Mouse (Mus musculus) hindbrain, postnatal 0 days (tissue): ENCODE results near the gene Nectin4. TPM values are rescaled to one million over a fixed set of nuclear protein-coding genes. Genes with fewer than 3 reads are reported as not detected.

Source experiments
- ATAC-seq: fragments of 200-750 bp; cut with Nextera tagmentation; 2 replicates; pipeline ENCODE4 v1.8.0; 2017; ENCODE audit warnings: mild to moderate bottlenecking, moderate TSS enrichment, moderate library complexity
- DNase-seq: peaks from one replicate; pipeline ENCODE4 v3.0.0-alpha.2; 2015; ENCODE audit warnings: low spot score
- H3K27ac ChIP-seq: fragments of 300-500 bp; sonication (generic); 2 replicates; pipeline ENCODE4 v1.5.1; 2014; ENCODE audit warnings: mild to moderate bottlenecking
- H3K27me3 ChIP-seq: fragments of 300-500 bp; sonication (generic); 2 replicates; pipeline ENCODE4 v1.6.1; 2014; ENCODE audit warnings: low read length, mixed read lengths; ENCODE audit not compliant: insufficient read depth
- H3K36me3 ChIP-seq: fragments of 300-500 bp; sonication (generic); 2 replicates; pipeline ENCODE4 v1.6.1; 2014; ENCODE audit warnings: low read length, mixed read lengths; ENCODE audit not compliant: insufficient read depth
- H3K4me1 ChIP-seq: fragments of 300-500 bp; sonication (generic); 2 replicates; pipeline ENCODE4 v1.6.1; 2014; ENCODE audit warnings: antibody characterized with exemption, low read length, mixed read lengths; ENCODE audit not compliant: insufficient read depth
- H3K4me2 ChIP-seq: fragments of 300-500 bp; sonication (generic); 2 replicates; pipeline ENCODE4 v1.6.1; 2014; ENCODE audit warnings: low read depth, mild to moderate bottlenecking, low read length, moderate library complexity, mixed read lengths
- H3K4me3 ChIP-seq: fragments of 300-500 bp; sonication (generic); 2 replicates; pipeline ENCODE4 v1.5.1; 2014; ENCODE audit warnings: low read length
- H3K9ac ChIP-seq: fragments of 300-500 bp; sonication (generic); replicated peaks from 2 replicates; pipeline ENCODE4 v1.6.1; 2014; ENCODE audit warnings: mild to moderate bottlenecking, low read length, moderate library complexity, mixed read lengths
- H3K9me3 ChIP-seq: fragments of 300-500 bp; sonication (generic); 2 replicates; pipeline ENCODE4 v1.6.1; 2016; ENCODE audit warnings: low read length, mixed read lengths
- CTCF ChIP-seq: IDR thresholded peaks from 2 replicates; pipeline ENCODE4 v1.5.1; 2016; ENCODE audit warnings: antibody characterized with exemption, control low read depth, low read depth
- WGBS: fragments of 180-500 bp; shearing (Covaris S2); extraction: QIAGEN DNeasy Blood & Tissue Kit; methylation state at CpG from one replicate; pipeline ENCODE4 v1.1.7; 2014; 5-methylcytosine and 5-hydroxymethylcytosine counted together
- polyA plus RNA-seq: library from polyadenylated mRNA; unstranded; fragments of >200 nt; fragmentation: Nextera tagmentation; extraction: Ambion mirVana; gene quantifications from 2 replicates; pipeline ENCODE4 v1.2.1, GENCODE M21; 2015
- total RNA-seq: library from RNA; depleted of rRNA; stranded (reverse); fragments of >200 nt; gene quantifications from 2 replicates; pipeline ENCODE4 v1.2.3, GENCODE M21; 2014

The Nectin4 gene
- total and polyA plus RNA-seq, 2 experiments from 2014 or later: 2.8 to 4.9 TPM

DNA sequence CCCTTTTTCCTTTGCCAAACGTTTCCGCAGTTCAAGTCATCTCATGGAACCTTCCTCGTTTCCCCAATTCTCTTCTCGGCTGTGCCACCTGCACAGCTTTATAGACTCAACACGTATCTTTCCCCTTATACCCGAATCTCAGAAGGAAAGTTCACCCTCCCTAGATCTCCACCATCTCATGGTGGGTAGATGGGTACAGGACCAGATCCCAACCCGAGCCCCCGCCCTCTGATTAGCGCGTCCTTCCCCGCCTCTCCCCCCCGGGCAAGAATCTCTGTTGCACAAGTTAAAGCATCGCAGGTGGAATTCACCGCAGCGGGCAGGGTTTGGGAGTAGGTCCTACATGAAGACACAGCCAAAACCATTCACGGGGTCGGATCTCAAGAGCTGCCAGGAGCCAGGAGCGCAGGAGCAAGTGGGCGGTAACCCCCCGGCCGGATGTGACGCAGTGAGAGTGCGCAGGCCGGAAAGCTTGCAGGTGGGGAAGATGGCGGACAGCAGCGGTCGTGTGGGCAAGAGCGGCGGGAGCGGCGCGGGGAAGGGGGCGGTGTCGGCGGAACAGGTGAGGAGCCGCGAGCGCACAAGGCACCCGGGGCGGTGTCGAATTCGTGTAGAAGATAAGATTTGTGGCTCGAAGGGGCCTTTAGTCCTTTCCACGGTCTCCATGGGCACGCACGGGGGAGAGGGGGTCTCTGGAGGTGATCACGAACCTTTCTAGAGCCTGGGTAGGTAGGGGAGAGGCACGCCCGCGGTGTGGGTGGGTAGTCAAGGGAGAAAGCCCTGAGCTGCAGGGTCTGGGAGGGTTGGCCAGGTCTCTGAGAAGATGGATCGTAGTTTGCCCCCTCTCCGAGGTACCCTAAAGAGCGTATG is 24.4 kb upstream of the Nectin4 start, which contains the start of the genes Nit1 and Pfdn2:
Nit1 (minus strand) TSS at position 422 of the 870 bp plus-strand sequence.
Pfdn2 (plus strand) TSS at position 446 of the 870 bp plus-strand sequence.
- Histone ChIP-seq H3K4me3 (peak within 1 kb of the TSS; percentile 92), H3K9me3 (0 out of 2 replicates have a peak, but pooled peaks cover 5% of the 10 kb centered on the region), H3K4me1 (no peaks in the 10 kb centered on the region), H3K9ac (peak within 1 kb of the TSS; percentile 80), H3K27me3 (no peaks in the 10 kb centered on the region), H3K27ac (peak within 1 kb of the TSS; percentile 78), H3K4me2 (peak within 1 kb of the TSS; percentile 90), H3K36me3 (peaks cover 22% of the 10 kb centered on the region; the same call in 1 of the 2 replicates)
- peak; percentile 95 for DNase-seq
- ATAC-seq: peak; percentile 95
- 2% methylated on average over 53 of the region's 53 CpGs for WGBS
- no peak for TF ChIP-seq CTCF

DNA sequence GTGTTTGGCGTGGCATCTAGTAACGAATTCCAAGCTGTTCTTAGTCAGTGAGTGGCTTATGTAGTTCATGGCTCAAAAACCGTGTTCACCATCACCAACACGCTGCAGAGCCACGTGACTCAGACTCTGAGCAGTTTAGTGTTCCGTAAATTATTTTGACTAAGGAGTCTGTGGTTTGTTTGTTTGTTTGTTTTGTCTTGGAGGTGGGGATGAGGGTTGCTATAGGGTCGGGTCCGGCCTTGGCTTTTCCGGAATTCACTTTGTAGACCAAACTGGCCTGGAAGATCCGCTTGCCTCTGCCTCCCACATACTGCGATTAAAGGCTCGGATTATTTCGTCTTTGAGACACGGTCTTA is 23.8 kb upstream of the Nectin4 start:
- Histone ChIP-seq H3K27me3 (no peaks in the 10 kb centered on the region), H3K36me3 (peaks cover 17% of the 10 kb centered on the region; the same call in 1 of the 2 replicates), H3K9ac (peak overlapping the region; percentile 80), H3K4me2 (peak overlapping the region; percentile 90), H3K4me3 (peak overlapping the region; percentile 92), H3K9me3 (0 out of 2 replicates have a peak, but pooled peaks cover 5% of the 10 kb centered on the region), H3K27ac (peak overlapping the region; percentile 78; the same call in 1 of the 2 replicates), H3K4me1 (no peaks in the 10 kb centered on the region)
- TF ChIP-seq CTCF: no peak
- ATAC-seq: no peak
- no peak for DNase-seq
- under 1% methylated on average over 14 of the region's 14 CpGs for WGBS

DNA sequence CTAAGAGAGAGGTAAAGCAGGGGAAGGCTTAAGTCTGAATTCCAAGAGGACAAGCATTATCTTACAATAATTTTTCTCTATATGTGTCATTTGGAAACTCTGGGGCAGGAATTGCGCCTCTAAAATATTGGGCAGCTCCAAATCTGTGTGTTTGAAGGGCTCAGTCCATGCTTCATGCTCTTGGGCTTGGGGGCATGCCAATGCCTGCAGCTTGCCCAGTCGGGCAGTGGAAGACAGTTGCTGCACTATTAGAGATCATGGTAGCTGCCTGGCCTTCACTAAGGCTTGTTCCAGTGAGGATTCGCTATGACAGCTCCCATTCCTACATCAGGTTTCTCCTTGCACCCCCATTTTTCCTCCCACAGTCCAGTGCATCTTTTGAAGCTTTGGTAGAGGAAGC is 21.2 kb upstream of the Nectin4 start:
- H3K4me2 ChIP-seq: no peak overlapping the region
- no peak overlapping the region for H3K4me3 ChIP-seq
- H3K9me3 ChIP-seq: 0 out of 2 replicates have a peak, but pooled peaks cover 5% of the 10 kb centered on the region
- WGBS: 83% methylated on average over 3 of the region's 3 CpGs
- H3K27me3 ChIP-seq: no peaks in the 10 kb centered on the region
- TF ChIP-seq CTCF: no peak
- no peaks in the 10 kb centered on the region for H3K4me1 ChIP-seq
- no peaks in the 10 kb centered on the region for H3K36me3 ChIP-seq
- DNase-seq (no peak), ATAC-seq (no peak)
- no peak overlapping the region for H3K9ac ChIP-seq
- H3K27ac ChIP-seq: no peak overlapping the region

DNA sequence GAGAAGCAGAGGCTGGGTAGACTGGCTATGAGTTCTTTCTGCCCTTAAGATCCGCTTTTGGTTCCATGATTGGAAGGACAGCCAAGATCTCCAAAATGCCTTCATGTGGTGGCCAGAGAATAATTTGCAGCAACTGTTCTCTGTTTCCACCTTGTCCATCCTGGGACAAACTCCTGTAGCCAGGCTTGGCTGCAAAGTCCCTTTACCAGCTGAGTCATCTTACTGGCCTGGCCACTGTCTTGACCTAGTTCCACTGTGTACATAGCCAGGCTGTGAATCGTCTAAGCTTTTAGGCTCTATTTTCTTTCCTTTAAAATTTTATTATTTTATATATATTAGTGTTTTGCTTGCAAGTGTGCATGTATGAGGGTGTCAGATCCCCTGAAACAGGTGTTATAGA is 20.7 kb upstream of the Nectin4 start:
- Histone ChIP-seq H3K4me1 (no peaks in the 10 kb centered on the region), H3K9ac (no peak overlapping the region), H3K27ac (no peak overlapping the region), H3K27me3 (no peaks in the 10 kb centered on the region), H3K4me3 (no peak overlapping the region), H3K9me3 (0 out of 2 replicates have a peak, but pooled peaks cover 5% of the 10 kb centered on the region), H3K36me3 (no peaks in the 10 kb centered on the region), H3K4me2 (no peak overlapping the region)
- WGBS: 97% methylated on average over 2 of the region's 2 CpGs
- ATAC-seq: no peak
- no peak for DNase-seq
- no peak for TF ChIP-seq CTCF

DNA sequence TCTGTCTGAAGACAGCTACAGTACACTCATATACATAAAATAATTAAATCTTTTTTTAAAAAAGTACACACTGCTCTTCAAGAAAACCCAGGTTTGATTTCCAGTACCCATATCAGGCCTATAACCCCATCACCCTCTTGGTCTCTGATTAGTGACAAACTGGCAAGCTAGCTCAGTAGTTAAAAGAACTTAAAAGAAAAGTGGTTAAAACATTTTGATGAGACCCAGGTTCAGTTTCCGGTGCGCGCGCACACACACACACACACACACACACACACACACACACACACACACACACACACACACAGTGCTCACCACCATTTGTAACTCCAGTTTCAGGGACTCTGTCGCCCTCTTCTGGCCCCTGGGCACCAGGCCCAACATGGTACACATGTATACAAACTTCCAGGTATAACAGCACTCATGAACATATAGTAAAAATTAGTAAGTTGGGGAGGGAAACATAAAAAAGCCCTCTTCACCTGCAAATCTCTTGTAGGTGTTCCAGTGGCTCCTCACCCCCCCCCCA is 14.0 kb upstream of the Nectin4 start:
- no peak overlapping the region for H3K4me3 ChIP-seq
- WGBS: 83% methylated on average over 5 of the region's 5 CpGs
- H3K9me3 ChIP-seq: no peaks in the 10 kb centered on the region
- no peaks in the 10 kb centered on the region for H3K27me3 ChIP-seq
- peak; percentile 63 for TF ChIP-seq CTCF
- no peak overlapping the region for H3K4me2 ChIP-seq
- DNase-seq (peak; percentile 55), ATAC-seq (no peak)
- no peaks in the 10 kb centered on the region for H3K4me1 ChIP-seq
- H3K9ac ChIP-seq: no peak overlapping the region
- peaks cover 5% of the 10 kb centered on the region; the same call in 1 of the 2 replicates for H3K36me3 ChIP-seq
- H3K27ac ChIP-seq: no peak overlapping the region

DNA sequence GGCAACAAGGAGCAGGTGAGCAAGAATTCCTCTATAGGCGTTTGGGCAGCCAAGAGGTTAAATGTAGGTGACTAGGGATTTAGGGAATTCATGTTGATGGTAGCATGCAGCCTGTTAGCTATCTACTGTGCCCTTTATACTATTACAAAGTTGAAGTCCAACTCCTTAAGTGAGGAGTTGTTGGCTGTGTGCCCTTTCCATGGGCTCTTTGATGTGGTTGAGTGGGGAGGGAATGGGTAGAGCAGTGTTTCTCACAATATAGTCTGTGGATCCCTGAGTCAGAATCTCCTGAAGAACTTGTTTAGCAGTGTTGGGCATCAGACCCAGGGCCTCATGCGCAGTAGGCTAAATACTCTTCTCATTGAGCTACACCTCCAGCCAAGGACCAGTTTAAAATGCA is 13.1 kb upstream of the Nectin4 start:
- Histone ChIP-seq H3K27ac (no peak overlapping the region), H3K9ac (no peak overlapping the region), H3K4me2 (no peak overlapping the region), H3K4me1 (no peaks in the 10 kb centered on the region), H3K9me3 (no peaks in the 10 kb centered on the region), H3K27me3 (no peaks in the 10 kb centered on the region), H3K4me3 (no peak overlapping the region), H3K36me3 (peaks cover 5% of the 10 kb centered on the region; the same call in 1 of the 2 replicates)
- TF ChIP-seq CTCF: no peak
- DNase-seq: no peak
- no peak for ATAC-seq
- 94% methylated on average over 2 of the region's 2 CpGs for WGBS
